Mouse (Mus musculus) hindbrain, embryonic 16.5 days (tissue): ENCODE results near the gene Sord. TPM values are rescaled to one million over a fixed set of nuclear protein-coding genes. Genes with fewer than 3 reads are reported as not detected.

Experiments used
- ATAC-seq: fragments of 200-750 bp; cut with Nextera tagmentation; 2 replicates; pipeline ENCODE4 v1.8.0; 2017; ENCODE audit warnings: moderate TSS enrichment, moderate library complexity
- H3K27ac ChIP-seq: fragments of 300-500 bp; sonication (generic); 2 replicates; pipeline ENCODE4 v1.5.1; 2014; ENCODE audit warnings: low read depth, mild to moderate bottlenecking, control low read depth, low read length, moderate library complexity
- H3K27me3 ChIP-seq: fragments of 300-500 bp; sonication (generic); replicated peaks from 2 replicates; pipeline ENCODE4 v1.6.1; 2014; ENCODE audit warnings: low read length; ENCODE audit not compliant: control insufficient read depth, insufficient read depth
- H3K36me3 ChIP-seq: fragments of 300-500 bp; sonication (generic); 2 replicates; pipeline ENCODE4 v1.6.1; 2014; ENCODE audit warnings: mild to moderate bottlenecking, low read length, moderate library complexity, mixed read lengths; ENCODE audit not compliant: control insufficient read depth, insufficient read depth
- H3K4me1 ChIP-seq: fragments of 300-500 bp; sonication (generic); 2 replicates; pipeline ENCODE4 v1.6.1; 2014; ENCODE audit warnings: low read depth, low read length; ENCODE audit not compliant: control insufficient read depth, insufficient read depth
- H3K4me2 ChIP-seq: fragments of 300-500 bp; sonication (generic); 2 replicates; pipeline ENCODE4 v1.6.1; 2014; ENCODE audit warnings: mild to moderate bottlenecking, low read length, control low read depth, moderate library complexity
- H3K4me3 ChIP-seq: fragments of 300-500 bp; sonication (generic); 2 replicates; pipeline ENCODE4 v1.5.1; 2014; ENCODE audit warnings: mild to moderate bottlenecking, low read length, control low read depth, moderate library complexity
- H3K9ac ChIP-seq: fragments of 300-500 bp; sonication (generic); 2 replicates; pipeline ENCODE4 v1.6.1; 2014; ENCODE audit warnings: low read depth, mild to moderate bottlenecking, control low read depth, low read length, moderate library complexity
- H3K9me3 ChIP-seq: fragments of 300-500 bp; sonication (generic); 2 replicates; pipeline ENCODE4 v1.6.1; 2014; ENCODE audit warnings: mild to moderate bottlenecking, low read length, moderate library complexity; ENCODE audit not compliant: control insufficient read depth
- WGBS: fragments of 180-500 bp; shearing (Covaris S2); extraction: QIAGEN DNeasy Blood & Tissue Kit; methylation state at CpG from one replicate; pipeline ENCODE4 v1.1.7; 2014; 5-methylcytosine and 5-hydroxymethylcytosine counted together
- polyA plus RNA-seq: library from polyadenylated mRNA; unstranded; fragments of >200 nt; fragmentation: Nextera tagmentation; extraction: Ambion mirVana; gene quantifications from 2 replicates; pipeline ENCODE4 v1.2.1, GENCODE M21; 2015

Sord gene
- polyA plus RNA-seq, 1 experiment from 2014 or later: 29.7 TPM

DNA sequence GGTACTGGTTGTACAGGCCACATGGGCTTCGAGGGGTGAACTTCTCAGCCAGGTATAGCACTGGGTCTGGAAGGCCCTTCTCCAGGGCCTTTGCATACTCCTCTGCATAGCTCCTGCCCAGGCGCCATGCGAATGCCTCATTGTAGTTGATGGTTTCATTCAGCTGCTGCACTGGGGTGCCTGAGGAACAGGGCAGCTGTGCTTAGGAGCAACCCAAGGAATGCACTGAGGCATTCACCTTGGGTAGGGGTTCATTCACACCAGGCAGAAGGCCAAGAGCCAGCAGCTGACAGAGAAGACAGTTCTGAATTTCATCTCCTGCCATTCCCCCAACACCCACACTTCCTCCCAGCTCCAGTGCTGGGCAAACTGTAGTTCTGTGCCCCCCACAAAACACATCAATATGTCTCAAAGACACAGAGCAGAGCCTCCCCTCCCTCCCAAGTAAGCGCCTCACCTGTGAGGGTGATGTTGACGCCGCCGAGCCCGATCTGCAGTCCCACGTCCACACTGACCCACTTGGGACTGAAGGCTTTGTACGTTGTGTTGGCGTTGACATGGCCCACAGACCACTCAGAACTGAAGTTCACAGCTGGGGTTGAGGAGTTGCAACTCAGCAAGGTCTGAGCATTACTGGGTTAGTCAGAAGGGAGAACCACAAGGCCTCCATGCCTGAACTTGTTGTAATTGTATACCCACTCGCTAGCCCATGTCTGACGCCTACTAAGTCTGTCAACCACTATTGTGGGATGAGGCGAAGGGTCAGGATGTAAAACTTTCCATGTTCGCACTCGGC, 70.7 kb downstream of the Sord start:
- WGBS: 86% methylated on average over 16 of the region's 16 CpGs
- Histone ChIP-seq H3K4me1 (peaks cover 19% of the 10 kb centered on the region), H3K36me3 (no peaks in the 10 kb centered on the region), H3K27me3 (peaks cover 7% of the 10 kb centered on the region), H3K9me3 (no peaks in the 10 kb centered on the region), H3K9ac (no peak overlapping the region), H3K4me2 (no peak overlapping the region), H3K27ac (no peak overlapping the region), H3K4me3 (no peak overlapping the region)
- no peak for ATAC-seq

DNA sequence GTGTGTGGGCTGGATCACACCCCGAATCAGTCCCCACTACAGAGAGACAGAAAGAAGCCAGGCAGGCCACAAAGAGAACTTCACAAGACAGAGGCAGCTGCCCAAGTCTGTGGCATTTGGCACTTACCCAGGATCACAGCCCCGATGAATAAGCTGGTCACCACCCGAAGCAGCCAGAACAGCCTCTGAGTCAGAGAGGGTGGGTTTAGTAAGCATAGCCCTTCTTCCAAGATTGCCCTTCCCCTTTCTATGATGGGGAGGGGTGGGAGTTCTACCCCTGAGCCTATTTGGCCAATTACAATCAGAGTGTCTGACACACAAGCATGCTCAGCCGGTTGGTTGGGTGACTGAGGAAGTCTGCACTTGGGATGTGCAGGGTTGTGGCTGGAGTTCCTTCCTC, 71.6 kb downstream of the Sord start:
- Histone ChIP-seq H3K9ac (no peak overlapping the region), H3K4me2 (no peak overlapping the region), H3K4me3 (no peak overlapping the region), H3K9me3 (no peaks in the 10 kb centered on the region), H3K36me3 (no peaks in the 10 kb centered on the region), H3K27me3 (peaks cover 4% of the 10 kb centered on the region; the same call in 1 of the 2 replicates), H3K4me1 (peaks cover 12% of the 10 kb centered on the region), H3K27ac (no peak overlapping the region)
- 37% methylated on average over 4 of the region's 4 CpGs for WGBS
- peak; percentile 32; the same call in 1 of the 2 replicates for ATAC-seq

DNA sequence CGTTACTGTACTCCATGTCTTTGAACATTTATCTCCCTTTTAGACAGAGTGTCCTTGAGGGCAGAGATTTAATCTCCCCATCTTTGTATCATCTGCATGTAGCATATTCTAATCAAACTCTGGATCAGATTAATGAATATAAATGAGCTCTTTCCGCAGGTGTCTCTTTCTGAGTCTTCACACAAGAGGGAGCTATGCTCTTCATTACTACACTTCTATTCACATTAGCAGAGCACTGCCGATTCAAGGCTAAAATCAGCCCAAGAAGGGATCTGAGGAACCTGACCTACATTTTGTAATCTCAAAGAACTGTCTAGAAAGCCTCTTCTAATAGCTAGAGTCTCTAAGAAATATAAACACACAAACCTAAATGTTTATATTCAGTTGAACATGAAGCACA, 75.1 kb downstream of the Sord start:
- 36% methylated on average over 3 of the region's 3 CpGs for WGBS
- Histone ChIP-seq H3K9me3 (no peaks in the 10 kb centered on the region), H3K4me1 (peaks cover 3% of the 10 kb centered on the region), H3K9ac (no peak overlapping the region), H3K36me3 (no peaks in the 10 kb centered on the region), H3K27me3 (peaks cover 6% of the 10 kb centered on the region), H3K4me3 (no peak overlapping the region), H3K4me2 (no peak overlapping the region), H3K27ac (no peak overlapping the region)
- ATAC-seq: 0 out of 2 replicates have a peak, but pooled peaks have one; percentile 35

DNA sequence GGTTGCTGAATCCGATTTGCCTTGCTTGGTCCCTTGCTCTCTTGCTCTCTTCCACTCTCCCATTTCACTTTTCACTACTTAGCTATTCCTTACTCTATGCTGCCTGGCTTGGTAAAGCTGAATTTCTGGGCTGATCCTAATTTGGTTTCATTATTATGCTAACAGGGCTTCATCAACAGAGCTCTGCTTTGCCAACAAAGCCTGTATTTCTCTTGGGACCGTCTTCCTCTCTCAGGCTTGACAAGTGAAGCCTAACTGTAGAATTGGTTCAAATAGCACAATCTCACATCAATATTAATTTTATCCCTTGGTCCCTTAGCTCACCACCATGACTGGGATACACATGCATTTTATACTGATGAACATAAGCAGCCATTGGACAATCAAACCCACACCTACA, 77.0 kb downstream of the Sord start:
- H3K4me3 ChIP-seq: no peak overlapping the region

DNA sequence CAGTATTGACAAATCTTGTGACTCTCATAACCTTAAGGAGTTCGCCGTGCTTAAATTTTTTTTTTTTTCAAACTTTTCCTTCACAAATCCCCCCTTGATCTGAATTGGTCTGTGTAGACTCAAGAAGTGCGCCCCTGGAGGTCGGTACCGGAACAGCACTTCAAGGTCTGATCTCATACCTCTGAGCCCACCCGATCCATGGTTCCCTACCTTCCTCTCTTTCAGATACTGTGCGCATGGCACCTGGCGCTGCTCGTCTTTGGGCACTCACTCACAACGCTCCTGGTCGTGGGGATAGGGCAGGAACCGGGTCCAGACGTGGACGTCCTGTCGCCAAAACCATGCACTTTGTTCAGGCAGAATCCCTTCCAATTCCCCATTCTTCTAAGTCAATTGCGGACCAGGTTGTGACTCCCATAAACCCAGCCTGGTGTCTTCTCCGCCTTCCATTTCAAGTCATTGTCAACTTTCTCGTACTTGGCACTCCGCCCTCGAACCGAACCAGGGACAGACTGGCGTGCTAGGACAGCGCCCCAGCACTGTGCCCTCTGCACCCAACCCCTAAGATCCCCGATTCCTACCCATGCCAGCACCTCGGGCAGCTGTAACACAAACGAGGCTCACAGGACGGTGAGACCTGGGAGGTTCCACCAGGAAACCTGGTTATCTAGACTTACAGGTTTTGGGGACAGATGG, 78.3 kb downstream of the Sord start:
- WGBS: 4% methylated on average over 27 of the region's 27 CpGs
- peaks cover 3% of the 10 kb centered on the region for H3K4me1 ChIP-seq
- H3K9me3 ChIP-seq: no peaks in the 10 kb centered on the region
- peak; percentile 40 for ATAC-seq
- H3K27me3 ChIP-seq: peaks cover 8% of the 10 kb centered on the region
- H3K36me3 ChIP-seq: no peaks in the 10 kb centered on the region
- H3K4me3 ChIP-seq: peak overlapping the region; percentile 19
- H3K9ac ChIP-seq: no peak overlapping the region
- H3K4me2 ChIP-seq: peak overlapping the region; percentile 48
- H3K27ac ChIP-seq: no peak overlapping the region

More for the DNA sequence above, 77.0 kb downstream of the Sord start:
- Histone ChIP-seq H3K9me3 (no peaks in the 10 kb centered on the region), H3K9ac (no peak overlapping the region), H3K27ac (no peak overlapping the region), H3K27me3 (peaks cover 8% of the 10 kb centered on the region), H3K4me1 (peaks cover 3% of the 10 kb centered on the region), H3K4me2 (no peak overlapping the region), H3K36me3 (no peaks in the 10 kb centered on the region)
- 43% methylated on average over 2 of the region's 2 CpGs for WGBS
- ATAC-seq: no peak

DNA sequence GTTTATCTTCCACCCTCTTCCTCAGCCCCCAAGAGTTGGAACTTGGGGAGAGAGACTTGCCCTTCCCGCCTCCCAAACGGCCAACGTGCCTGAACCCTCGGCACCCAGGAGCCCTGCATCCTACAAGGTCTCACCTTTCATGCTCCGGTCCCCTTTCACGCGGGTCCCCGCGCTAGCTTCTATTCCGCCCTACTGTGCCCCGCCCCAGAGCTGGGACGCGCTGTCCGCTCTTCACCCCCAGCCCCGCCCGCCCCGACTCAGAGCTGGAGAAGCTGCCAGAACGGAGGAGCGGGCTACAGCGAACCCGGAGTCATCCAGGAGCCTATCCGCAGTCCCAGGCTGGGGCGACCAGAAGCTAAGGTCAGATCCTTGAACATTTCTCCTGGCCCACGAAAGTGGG, 79.0 kb downstream of the Sord start, which contains the start of gene Duoxa1:
Gene Duoxa1, minus strand, starts transcription at position 195 of the 400 bp plus-strand sequence.
- ATAC-seq: no peak
- peak within 1 kb of the TSS; percentile 48 for H3K4me2 ChIP-seq
- peaks cover 8% of the 10 kb centered on the region for H3K27me3 ChIP-seq
- no peak within 1 kb of the TSS for H3K27ac ChIP-seq
- H3K36me3 ChIP-seq: no peaks in the 10 kb centered on the region
- WGBS: 3% methylated on average over 24 of the region's 24 CpGs
- H3K4me1 ChIP-seq: peaks cover 3% of the 10 kb centered on the region
- H3K4me3 ChIP-seq: peak within 1 kb of the TSS; percentile 22
- no peak within 1 kb of the TSS for H3K9ac ChIP-seq
- H3K9me3 ChIP-seq: no peaks in the 10 kb centered on the region

Other genes starting within 250 kb of the Sord start
- 9.6 and 11.5 TPM in 2 replicates for gene Eif3j1, start 206.2 kb upstream of the Sord start, polyA plus RNA-seq
- 5.8 and 6.6 TPM in 2 replicates for gene Spg11, start 116.4 kb upstream of the Sord start, polyA plus RNA-seq
- gene B2m, start 87.1 kb upstream of the Sord start, polyA plus RNA-seq: 107 and 120 TPM in 2 replicates
- 0.09 TPM in 1 of 2 replicates, not detected in the other for gene Trim69, start 74.0 kb upstream of the Sord start, polyA plus RNA-seq
- 0.06 and 0.08 TPM in 2 replicates for gene Patl2, start 48.6 kb upstream of the Sord start, polyA plus RNA-seq
- gene Terb2, start 48.5 kb upstream of the Sord start, polyA plus RNA-seq: not detected in 2 replicates
- gene Duox2, start 63.7 kb downstream of the Sord start, polyA plus RNA-seq: 0.03 TPM in 1 of 2 replicates, not detected in the other
- 0.19 and 0.36 TPM in 2 replicates for gene Duoxa2, start 64.2 kb downstream of the Sord start, polyA plus RNA-seq
- gene Duoxa1, start 79.0 kb downstream of the Sord start, polyA plus RNA-seq: 0.26 and 0.27 TPM in 2 replicates
- gene Duox1, start 80.9 kb downstream of the Sord start, polyA plus RNA-seq: 0.09 and 0.15 TPM in 2 replicates
- gene Shf, start 134.4 kb downstream of the Sord start, polyA plus RNA-seq: 11.7 and 11.8 TPM in 2 replicates
- 0.15 and 0.18 TPM in 2 replicates for gene Slc28a2, start 191.7 kb downstream of the Sord start, polyA plus RNA-seq